Mouse (Mus musculus) frontal cortex, postnatal 36 days (tissue): ENCODE data around the gene Angptl4.
A peak's percentile ranks its signal among the peaks of the same experiment; 100 is the strongest.
"Not testable (repeated sequence)": the region's sequence is repeated elsewhere in the genome, so short reads cannot be mapped to it uniquely, and the experiment has no call there.

Experiments used
- DNase-seq, 2 experiments: peaks; one replicate each; pipeline ENCODE4 v3.0.0; 2022; ENCODE audit warnings: low spot score in 2 of 2

Angptl4 gene

DNA sequence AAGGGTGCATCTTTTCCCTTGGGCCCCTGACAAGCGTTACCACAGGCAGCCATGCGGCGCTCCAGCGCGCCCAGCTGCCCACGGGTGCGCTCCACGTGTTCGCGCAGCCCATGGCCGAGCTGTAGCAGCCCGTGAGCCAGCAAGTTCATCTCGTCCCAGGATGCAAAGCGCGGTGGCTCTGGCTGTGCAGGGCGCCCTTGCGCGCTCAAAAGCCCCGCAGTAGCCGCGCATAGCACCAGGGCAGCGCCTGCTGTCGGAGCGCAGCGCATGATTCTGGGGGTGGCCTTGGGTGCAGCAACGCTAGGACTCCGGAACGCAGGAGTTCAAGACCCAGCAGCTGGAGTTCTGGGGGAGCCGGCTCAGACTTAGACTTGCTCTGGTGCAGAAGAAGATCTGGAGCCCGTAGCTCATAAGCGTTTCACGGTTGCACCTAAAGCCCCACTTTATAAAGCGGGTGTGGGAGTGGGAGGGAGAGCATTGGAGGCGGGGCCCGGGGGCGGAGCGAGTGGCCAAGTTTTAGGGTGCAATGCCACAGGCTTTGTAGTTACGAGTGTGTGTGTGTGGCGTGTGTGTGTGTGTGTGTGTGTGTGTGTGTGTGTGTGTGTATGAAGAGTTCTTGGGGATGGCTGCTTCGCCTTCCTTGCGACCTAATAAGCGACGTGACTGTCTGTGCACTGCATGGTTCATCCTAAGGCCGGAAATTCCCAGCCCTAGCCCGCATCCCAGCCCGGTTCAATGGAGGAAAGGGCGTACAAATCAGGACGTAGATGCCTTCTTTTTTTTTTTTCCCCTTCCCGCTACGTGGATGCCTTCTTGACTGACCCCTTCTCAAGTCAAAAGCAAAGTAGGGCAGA lies at the start of gene Angptl4:
Gene Angptl4 (minus strand): TSS at position 707 of the 854 bp plus-strand sequence.
- peak in 1 of 2 experiments; percentile 56 for DNase-seq

GRCm38 (mm10) chr17:33829561-33829960 lies 47.9 kb upstream of the Angptl4 start:
- no peak for DNase-seq

- no peak for DNase-seq
Measured at GRCm38 (mm10) chr17:33828892-33829291, 47.3 kb upstream of the Angptl4 start.

DNA sequence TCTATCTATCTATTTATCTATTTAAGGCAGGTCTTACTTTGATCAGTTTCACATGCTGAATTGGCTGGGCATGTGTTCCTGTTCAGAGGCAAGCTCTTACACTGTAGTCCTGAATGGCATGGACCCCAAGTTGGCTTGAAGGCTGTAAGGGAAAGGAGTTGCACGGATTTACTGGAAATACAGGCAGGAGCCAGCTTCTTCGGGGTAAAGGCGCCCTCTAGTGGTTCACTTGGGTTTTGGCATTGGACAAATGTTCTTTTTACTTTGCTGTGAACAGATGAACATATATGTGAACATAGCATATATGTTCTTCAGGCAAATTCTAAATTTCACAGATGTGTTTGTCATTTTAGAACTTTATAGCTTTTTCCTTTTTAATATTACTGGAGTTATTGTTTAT lies 45.2 kb upstream of the Angptl4 start:
- DNase-seq: peak; percentile 64 to 80

DNA sequence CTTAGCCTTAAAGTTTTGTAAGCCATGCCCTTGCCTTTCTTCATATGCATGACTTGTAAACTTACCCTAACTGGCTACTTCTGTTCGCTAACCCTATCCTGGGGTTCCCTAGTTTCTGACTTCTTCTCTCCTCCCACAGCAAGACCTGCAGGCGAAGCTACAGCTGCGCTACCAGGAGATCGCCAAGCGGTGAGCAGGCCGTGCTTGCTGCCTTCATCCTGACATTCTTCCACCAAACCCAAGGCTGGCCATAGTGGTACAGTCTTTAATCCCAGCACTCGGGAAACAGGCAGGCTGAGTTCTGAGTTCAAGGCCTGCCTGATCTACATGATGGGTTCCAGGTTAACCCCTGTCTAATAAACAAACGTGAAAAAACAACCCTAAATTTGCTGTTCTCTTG lies 43.8 kb upstream of the Angptl4 start:
- DNase-seq: no peak

DNA sequence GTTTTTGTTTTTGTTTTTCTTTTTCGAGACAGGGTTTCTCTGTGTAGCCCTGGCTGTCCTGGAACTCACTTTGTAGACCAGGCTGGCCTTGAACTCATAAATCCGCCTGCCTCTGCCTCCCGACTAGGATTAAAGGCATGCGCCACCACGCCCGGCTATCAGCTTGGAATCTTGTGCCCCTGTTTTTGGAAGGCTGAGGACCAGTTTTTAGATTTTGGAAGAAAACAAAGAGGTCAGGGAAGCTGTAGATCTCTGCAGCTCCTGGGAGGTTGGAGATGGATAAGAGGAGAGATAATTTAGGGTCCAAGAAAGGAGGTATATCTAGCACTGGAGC lies 43.3 kb upstream of the Angptl4 start:
- not testable (repeated sequence) for DNase-seq

GRCm38 (mm10) chr17:33824084-33824996 lies 42.7 kb upstream of the Angptl4 start, which contains the start of the genes Rps28 and Ndufa7:
TSS of gene Rps28 (minus strand) at chr17:33824562.
TSS of gene Ndufa7 (plus strand) at chr17:33824572.
- DNase-seq: peak; percentile 98 to 99

DNA sequence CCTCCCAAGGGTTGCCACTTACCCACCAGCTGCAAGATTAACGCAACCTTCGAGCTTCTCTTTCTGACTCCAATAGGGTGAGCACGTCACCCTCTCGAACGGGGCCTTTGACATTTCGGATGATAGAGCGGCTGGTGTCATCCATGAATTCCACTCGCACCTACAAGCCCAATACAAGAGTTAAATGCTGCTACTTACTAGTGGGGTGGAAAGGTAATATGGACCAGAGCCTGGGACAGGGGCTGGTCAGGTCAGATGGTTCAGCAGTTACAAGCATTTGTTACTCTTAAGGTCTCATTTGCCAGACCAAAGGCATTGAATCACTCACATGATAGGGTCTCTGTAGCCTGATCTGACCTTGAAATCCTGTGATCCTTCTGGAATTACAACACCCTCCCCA lies 41.5 kb upstream of the Angptl4 start:
- not testable (repeated sequence) for DNase-seq

DNA sequence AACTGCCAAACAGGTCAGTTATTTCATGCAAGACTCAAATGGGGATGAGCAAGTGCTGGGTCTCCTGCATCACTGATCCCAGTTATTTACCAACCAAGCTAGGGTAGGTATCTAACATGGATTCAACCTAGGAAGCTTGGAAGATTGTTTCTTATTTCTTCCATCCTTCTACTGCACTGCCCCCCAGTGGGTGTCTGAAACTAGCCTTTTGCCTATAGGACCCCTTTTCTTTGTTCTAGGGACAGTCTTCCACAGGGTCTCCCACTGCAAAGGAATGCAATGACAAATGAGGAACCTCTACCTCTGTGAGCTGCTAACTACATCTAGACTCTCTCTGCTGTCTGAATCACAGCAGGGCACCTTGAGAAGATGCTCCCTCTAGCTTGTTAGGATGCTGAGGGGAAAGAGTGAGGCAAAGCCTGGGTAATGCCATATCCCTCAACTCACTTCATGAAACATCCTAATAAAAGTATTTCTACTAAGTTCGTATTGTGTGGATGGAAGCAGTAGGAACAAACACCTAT lies 40.9 kb upstream of the Angptl4 start:
- no peak for DNase-seq

GRCm38 (mm10) chr17:33817969-33818643 lies 36.5 kb upstream of the Angptl4 start:
- DNase-seq: peak in 1 of 2 experiments; percentile 31

- DNase-seq: peak; percentile 84 to 91
Measured at GRCm38 (mm10) chr17:33817184-33817968, 35.7 kb upstream of the Angptl4 start.

DNA sequence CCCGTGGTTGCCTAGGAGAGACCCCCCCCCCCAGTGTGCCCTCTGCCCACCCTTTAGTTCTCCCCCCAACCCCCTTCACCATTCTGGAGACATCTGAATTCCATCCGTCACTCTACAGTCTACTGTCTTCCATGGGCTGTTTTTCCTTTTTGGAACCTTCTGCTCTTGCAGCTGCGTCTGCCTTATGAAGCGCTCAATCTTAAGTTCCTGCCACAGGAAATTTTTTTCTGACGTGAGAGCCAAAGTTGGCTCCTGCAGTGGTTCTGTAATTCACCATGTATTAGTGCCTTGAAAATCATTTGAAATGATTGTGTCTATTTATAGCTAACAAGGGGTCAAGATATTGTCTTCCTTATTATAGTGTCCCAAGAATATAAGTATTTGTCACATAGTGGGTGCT lies 35.0 kb upstream of the Angptl4 start:
- no peak for DNase-seq

DNA sequence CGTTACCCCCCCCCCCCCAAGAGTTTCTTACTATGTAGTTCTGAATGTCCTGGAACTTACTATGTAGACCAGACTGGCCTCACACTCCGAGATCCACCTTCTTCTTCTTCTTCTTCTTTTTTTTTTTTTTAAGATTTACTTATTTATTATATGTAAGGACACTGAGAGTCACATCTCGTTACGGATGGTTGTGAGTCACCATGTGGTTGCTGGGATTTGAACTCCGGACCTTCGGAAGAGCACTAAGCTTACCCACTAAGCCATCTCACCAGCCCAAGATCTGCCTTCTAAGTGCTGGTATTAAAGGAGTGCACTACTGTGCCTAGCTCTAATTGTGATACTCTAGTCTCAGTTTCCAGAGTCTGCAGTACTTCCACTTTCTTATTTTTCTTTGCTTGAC lies 33.8 kb upstream of the Angptl4 start:
- no peak for DNase-seq

- DNase-seq: no peak
Measured at GRCm38 (mm10) chr17:33812990-33813389, 31.4 kb upstream of the Angptl4 start.

DNA sequence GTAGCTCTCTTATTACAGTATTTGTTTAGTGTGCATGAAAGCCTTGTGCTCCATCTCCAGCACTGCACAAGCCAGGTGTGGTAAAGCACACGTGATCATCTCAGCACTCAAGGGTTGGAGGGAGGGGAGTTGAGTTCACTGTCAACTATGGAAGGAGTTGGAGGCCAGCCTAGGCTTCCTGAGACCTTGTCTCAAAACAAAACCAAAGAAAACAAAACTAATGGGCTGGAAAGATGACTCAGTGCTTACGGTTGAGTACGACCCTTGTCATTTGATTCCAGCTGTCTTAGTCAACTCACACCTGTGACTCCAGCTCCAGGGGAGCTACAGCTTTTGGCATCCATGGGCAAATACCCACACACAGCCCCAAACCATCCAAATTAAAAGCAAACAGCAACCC lies 30.8 kb upstream of the Angptl4 start:
- DNase-seq: no peak

DNA sequence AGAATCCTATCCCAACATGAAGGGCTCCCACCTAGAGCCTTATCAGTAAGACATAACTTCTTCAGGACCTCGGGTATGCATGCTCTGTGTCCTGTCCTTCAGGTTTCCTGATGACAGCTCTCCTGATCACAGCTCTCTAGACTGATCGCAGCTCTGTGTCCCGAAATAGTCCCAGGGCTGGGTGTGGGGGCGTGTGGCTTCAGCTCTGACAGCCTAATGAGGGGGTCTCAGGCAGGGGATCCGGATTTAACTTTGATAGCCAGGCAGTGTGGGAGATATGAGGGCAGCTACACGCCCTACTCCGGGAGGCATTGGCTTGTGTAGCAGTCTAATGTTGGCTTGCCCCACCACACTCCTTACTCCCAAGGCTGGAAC lies 29.5 kb upstream of the Angptl4 start:
- no peak for DNase-seq

GRCm38 (mm10) chr17:33810334-33811141 lies 28.9 kb upstream of the Angptl4 start, which contains the start of gene Kank3:
TSS of gene Kank3 (plus strand) at chr17:33810519.
- peak; percentile 91 to 95 for DNase-seq

GRCm38 (mm10) chr17:33808192-33808591 lies 26.6 kb upstream of the Angptl4 start:
- no peak for DNase-seq

- no peak for DNase-seq
Measured at GRCm38 (mm10) chr17:33807181-33807888, 25.7 kb upstream of the Angptl4 start.
